Mouse (Mus musculus) MEL (cell line): ENCODE data around the gene Galnt14.

Experiments used
- CTCF ChIP-seq, 3 experiments: IDR thresholded peaks in 2 of 3; conservative IDR thresholded peaks in 1 of 3; 2 replicates each; pipeline ENCODE4 v1.5.1; 2011 to 2012; ENCODE audit warnings: low read length in 3 of 3, low read depth in 2 of 3, mild to moderate bottlenecking in 2 of 3, improper control_type of control experiment in 1 of 3, inconsistent platforms in 1 of 3, mixed read lengths in 1 of 3, moderate library complexity in 1 of 3; ENCODE audit not compliant: control insufficient read depth in 1 of 3, insufficient read depth in 1 of 3, poor library complexity in 1 of 3, severe bottlenecking in 1 of 3
- EP300 ChIP-seq, 2 experiments: IDR thresholded peaks; 2 replicates each; pipeline ENCODE4 v1.6.1; 2011; ENCODE audit warnings: improper control_type of control experiment in 2 of 2, low read length in 2 of 2, low read depth in 1 of 2, mild to moderate bottlenecking in 1 of 2
- ETS1 ChIP-seq: IDR thresholded peaks from 2 replicates; pipeline ENCODE4 v1.6.1; 2012; ENCODE audit warnings: low read depth, mild to moderate bottlenecking, inconsistent platforms, low read length, improper control_type of control experiment, moderate library complexity
- HCFC1 ChIP-seq: IDR thresholded peaks from 2 replicates; pipeline ENCODE4 v1.6.1; 2012; ENCODE audit warnings: low read depth, mild to moderate bottlenecking, inconsistent platforms, low read length, improper control_type of control experiment, moderate library complexity
- MAFK ChIP-seq: IDR thresholded peaks from 2 replicates; pipeline ENCODE4 v1.6.1; 2011; ENCODE audit warnings: low read depth, mild to moderate bottlenecking, low read length, improper control_type of control experiment, borderline replicate concordance
- NRF1 ChIP-seq: IDR thresholded peaks from 2 replicates; pipeline ENCODE4 v1.6.1; 2014; ENCODE audit warnings: low read depth, mild to moderate bottlenecking, inconsistent platforms, low read length, improper control_type of control experiment, moderate library complexity; ENCODE audit not compliant: poor library complexity, insufficient read depth, severe bottlenecking
- POLR2A ChIP-seq, 2 experiments: IDR thresholded peaks; 2 replicates each; pipeline ENCODE4 v1.6.1; 2011 to 2012; ENCODE audit warnings: low read length in 2 of 2, mild to moderate bottlenecking in 2 of 2, control low read depth in 1 of 2, improper control_type of control experiment in 1 of 2, low read depth in 1 of 2, moderate library complexity in 1 of 2; ENCODE audit not compliant: control insufficient read depth in 1 of 2, insufficient read depth in 1 of 2, poor library complexity in 1 of 2
- TCF12 ChIP-seq: IDR thresholded peaks from 2 replicates; pipeline ENCODE4 v1.6.1; 2014; ENCODE audit warnings: low read depth, mild to moderate bottlenecking, inconsistent platforms, low read length, improper control_type of control experiment, moderate library complexity

DNA sequence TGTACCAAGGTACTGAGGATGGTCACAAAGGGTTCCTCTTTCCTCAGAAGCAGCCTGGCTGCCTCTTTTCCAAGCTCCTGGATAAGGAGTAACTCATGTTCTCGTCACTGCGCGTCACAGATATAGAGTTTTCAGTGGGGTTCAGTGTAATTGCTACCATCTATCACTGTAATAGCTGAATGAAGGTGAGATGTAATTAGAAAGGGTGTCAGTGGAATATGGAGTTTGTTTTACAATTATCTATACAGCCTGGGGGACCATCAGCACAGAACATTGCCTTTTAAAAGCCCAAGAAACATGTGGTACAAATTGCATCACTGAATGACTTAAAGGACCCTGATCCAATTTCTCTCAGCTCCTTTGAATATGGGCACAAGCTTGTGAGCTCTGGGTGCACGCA lies 249.4 kb downstream of the Galnt14 start:
- TF ChIP-seq CTCF (IDR thresholded peaks at IDR 0.05 in 2 of 3, conservative IDR thresholded peaks at IDR 0.05 in 1 of 3; ENCODE audit: control insufficient read depth in 1 of 3, insufficient read depth in 1 of 3, low read depth in 2 of 3, low read length in 3 of 3, poor library complexity in 1 of 3, severe bottlenecking in 1 of 3) (no peak), POLR2A (IDR thresholded peaks at IDR 0.05; ENCODE audit: control insufficient read depth in 1 of 2, insufficient read depth in 1 of 2, low read depth in 1 of 2, low read length in 2 of 2, poor library complexity in 1 of 2) (no peak), MAFK (no peak), HCFC1 (no peak), ETS1 (no peak), EP300 (IDR thresholded peaks at IDR 0.05; ENCODE audit: low read depth in 1 of 2, low read length in 2 of 2) (no peak), TCF12 (no peak), NRF1 (no peak)
